Mouse (Mus musculus) liver, postnatal 0 days (tissue): Measurements from ENCODE around the gene Zmynd19.

Experiments used
- CTCF ChIP-seq: sonication (generic); IDR thresholded peaks from 2 replicates; pipeline ENCODE4 v1.5.1; 2016; ENCODE audit warnings: antibody characterized with exemption, low read depth
- EP300 ChIP-seq: IDR thresholded peaks from 2 replicates; pipeline ENCODE4 v1.6.1; 2016; ENCODE audit warnings: antibody characterized with exemption, low read depth, mild to moderate bottlenecking

- no peak for TF ChIP-seq EP300
- TF ChIP-seq CTCF: peak; percentile 68
Measured at GRCm38 (mm10) chr2:24960910-24961309, 11.3 kb downstream of the Zmynd19 start.
